Mouse (Mus musculus) heart, embryonic 16.5 days (tissue): ENCODE results near the gene Smyd3. TPM values are rescaled to one million over a fixed set of nuclear protein-coding genes. Genes with fewer than 3 reads are reported as not detected.
A peak's percentile ranks its signal among the peaks of the same experiment; 100 is the strongest.

Experiments used
- ATAC-seq: fragments of 200-750 bp; cut with Nextera tagmentation; replicated peaks from 2 replicates; pipeline ENCODE4 v1.8.0; 2017; ENCODE audit warnings: moderate number of reproducible peaks; ENCODE audit not compliant: insufficient read depth, low FRiP score; ENCODE audit errors: extremely low read depth
- H3K27ac ChIP-seq: fragments of 300-500 bp; sonication (generic); 2 replicates; pipeline ENCODE4 v1.5.1; 2014; ENCODE audit warnings: mild to moderate bottlenecking, low read length, control low read depth, moderate library complexity
- H3K27me3 ChIP-seq: fragments of 300-500 bp; sonication (generic); 2 replicates; pipeline ENCODE4 v1.6.1; 2014; ENCODE audit warnings: low read length, mixed read lengths; ENCODE audit not compliant: control insufficient read depth, insufficient read depth
- H3K36me3 ChIP-seq: fragments of 300-500 bp; sonication (generic); 2 replicates; pipeline ENCODE4 v1.6.1; 2014; ENCODE audit not compliant: control insufficient read depth, insufficient read depth
- H3K4me1 ChIP-seq: fragments of 300-500 bp; sonication (generic); 2 replicates; pipeline ENCODE4 v1.6.1; 2014; ENCODE audit warnings: low read length, mixed read lengths; ENCODE audit not compliant: control insufficient read depth, insufficient read depth
- H3K4me2 ChIP-seq: fragments of 300-500 bp; sonication (generic); 2 replicates; pipeline ENCODE4 v1.6.1; 2014; ENCODE audit warnings: low read depth, mild to moderate bottlenecking, control low read depth, low read length
- H3K4me3 ChIP-seq: fragments of 300-500 bp; sonication (generic); 2 replicates; pipeline ENCODE4 v1.5.1; 2014; ENCODE audit warnings: mild to moderate bottlenecking, control low read depth, low read length
- H3K9ac ChIP-seq: fragments of 300-500 bp; sonication (generic); 2 replicates; pipeline ENCODE4 v1.6.1; 2014; ENCODE audit warnings: low read length, control low read depth
- H3K9me3 ChIP-seq: fragments of 300-500 bp; sonication (generic); replicated peaks from 2 replicates; pipeline ENCODE4 v1.6.1; 2016; ENCODE audit warnings: low read length; ENCODE audit not compliant: control insufficient read depth
- WGBS: fragments of 180-500 bp; shearing (Covaris S2); extraction: QIAGEN DNeasy Blood & Tissue Kit; methylation state at CpG from one replicate; pipeline ENCODE4 v1.1.7; 2014; 5-methylcytosine and 5-hydroxymethylcytosine counted together
- polyA plus RNA-seq: library from polyadenylated mRNA; unstranded; fragments of >200 nt; fragmentation: Nextera tagmentation; extraction: Ambion mirVana; gene quantifications from 2 replicates; pipeline ENCODE4 v1.2.1, GENCODE M21; 2015

The Smyd3 gene
- polyA plus RNA-seq, 1 experiment from 2014 or later = 13.3 TPM

DNA sequence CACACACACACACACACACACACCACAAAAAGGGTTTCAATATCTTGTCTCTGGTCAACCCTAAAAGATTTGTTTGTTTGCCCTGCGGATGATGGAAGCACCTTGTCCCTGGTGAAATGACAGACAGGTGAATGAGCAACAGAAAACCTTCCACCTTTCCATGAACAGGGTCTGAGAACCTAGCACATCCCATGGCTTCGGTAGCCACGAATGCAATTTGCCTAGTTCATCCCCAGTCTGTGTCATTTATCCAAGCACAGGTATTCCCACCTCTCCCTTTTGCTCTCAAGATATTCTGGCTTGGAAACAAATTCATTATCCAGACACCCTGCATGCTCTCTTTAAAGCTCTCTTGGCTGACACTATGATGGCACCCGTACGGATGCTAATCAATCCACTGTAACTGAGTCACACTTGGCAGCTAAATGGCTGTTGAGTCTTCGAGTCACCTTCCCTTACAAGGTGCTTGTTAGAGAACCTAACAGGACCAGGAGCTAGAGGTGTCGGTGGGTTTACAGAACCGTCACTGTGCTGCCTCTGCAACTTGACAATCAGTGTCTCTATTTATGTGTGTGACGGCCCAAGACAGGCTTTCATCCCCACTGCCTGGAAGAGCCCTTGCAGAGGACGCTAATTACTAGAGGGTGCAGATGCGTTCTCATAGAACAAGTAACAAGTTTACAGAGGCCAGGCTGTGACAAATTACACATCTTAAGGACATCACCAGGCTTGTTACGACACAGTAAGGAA, 309.8 kb downstream of the Smyd3 start:
- ATAC-seq = no peak
- Histone ChIP-seq H3K27ac (no peak overlapping the region), H3K9ac (no peak overlapping the region), H3K4me1 (no peaks in the 10 kb centered on the region), H3K27me3 (no peaks in the 10 kb centered on the region), H3K4me3 (no peak overlapping the region), H3K4me2 (no peak overlapping the region), H3K9me3 (no peaks in the 10 kb centered on the region), H3K36me3 (no peaks in the 10 kb centered on the region)
- WGBS = 76% methylated on average over 12 of the region's 12 CpGs

DNA sequence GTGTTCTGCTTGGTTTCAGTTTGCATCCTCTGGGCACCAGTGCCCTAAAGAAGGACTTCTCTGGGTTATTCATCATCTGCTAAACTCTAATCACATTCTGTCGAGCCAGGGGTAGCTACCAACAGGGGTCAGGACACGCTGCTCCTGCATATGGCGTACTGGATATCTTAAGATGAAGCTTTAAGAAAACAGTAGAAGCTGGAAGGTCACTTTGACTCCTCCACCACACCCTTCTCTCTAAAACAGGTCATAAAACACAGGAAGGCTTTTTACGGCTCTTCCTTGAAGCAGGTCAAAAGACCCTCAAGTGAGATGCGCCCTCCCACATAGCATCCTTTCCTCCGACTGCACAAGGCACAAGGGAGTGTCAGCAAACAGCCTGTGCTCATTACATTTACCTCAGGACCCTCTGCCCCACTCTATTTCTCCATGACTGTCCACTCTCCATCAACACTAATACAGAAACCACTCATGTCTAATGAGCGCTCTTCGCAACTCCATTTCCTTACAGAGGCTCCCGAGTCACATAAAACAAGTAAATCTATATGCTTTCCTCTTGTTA, 310.6 kb downstream of the Smyd3 start:
- Histone ChIP-seq H3K36me3 (no peaks in the 10 kb centered on the region), H3K4me2 (no peak overlapping the region), H3K27me3 (no peaks in the 10 kb centered on the region), H3K27ac (no peak overlapping the region), H3K4me1 (no peaks in the 10 kb centered on the region), H3K4me3 (no peak overlapping the region), H3K9me3 (no peaks in the 10 kb centered on the region), H3K9ac (no peak overlapping the region)
- 68% methylated on average over 9 of the region's 9 CpGs for WGBS
- no peak for ATAC-seq

- H3K36me3 ChIP-seq = no peaks in the 10 kb centered on the region
- no peak overlapping the region for H3K4me3 ChIP-seq
- no peak overlapping the region for H3K9ac ChIP-seq
- H3K4me1 ChIP-seq = peaks cover 11% of the 10 kb centered on the region
- H3K27ac ChIP-seq = peak overlapping the region; percentile 11; the same call in 1 of the 2 replicates
- H3K27me3 ChIP-seq = no peaks in the 10 kb centered on the region
- H3K4me2 ChIP-seq = no peak overlapping the region
- no peak for ATAC-seq
- no peaks in the 10 kb centered on the region for H3K9me3 ChIP-seq
- 89% methylated on average over 9 of the region's 9 CpGs for WGBS
Measured at GRCm38 (mm10) chr1:179198517-179199200, 319.2 kb downstream of the Smyd3 start.

DNA sequence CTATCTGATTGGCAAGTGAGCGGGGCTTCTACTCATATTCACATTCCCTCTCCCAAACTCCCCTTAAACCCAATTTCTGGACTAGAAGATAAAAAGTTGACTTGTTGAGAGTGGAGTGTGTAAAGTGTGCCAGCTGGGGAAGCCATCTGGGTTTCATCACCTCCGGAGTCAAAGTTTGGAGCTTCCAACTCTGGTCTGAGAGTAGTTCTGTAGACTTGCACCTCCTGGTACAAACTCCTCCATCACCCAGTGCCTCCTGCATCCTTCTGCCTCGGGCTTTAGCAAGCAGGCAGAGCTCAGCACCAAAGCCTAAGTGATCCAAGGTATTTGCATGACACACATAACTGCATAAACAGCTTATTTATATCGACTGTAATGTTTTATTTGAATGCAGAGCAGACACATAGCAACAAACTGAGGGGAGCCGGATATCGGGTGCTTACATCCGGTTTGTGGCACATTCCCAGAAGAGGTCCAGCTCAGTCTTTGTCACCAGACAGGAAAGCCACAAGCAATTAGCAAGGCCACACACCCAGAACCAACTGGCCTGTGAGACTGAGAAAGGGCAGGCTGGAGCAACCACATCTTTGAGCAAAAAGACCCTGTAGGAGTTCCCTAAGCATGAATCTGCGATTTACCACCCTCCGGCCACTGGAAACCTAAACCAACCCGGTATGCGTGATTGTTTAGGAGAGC, 319.9 kb downstream of the Smyd3 start:
- 61% methylated on average over 11 of the region's 11 CpGs for WGBS

GRCm38 (mm10) chr1:179197156-179197555, 320.7 kb downstream of the Smyd3 start:
- Histone ChIP-seq H3K9ac (no peak overlapping the region), H3K36me3 (no peaks in the 10 kb centered on the region), H3K9me3 (no peaks in the 10 kb centered on the region), H3K4me1 (peaks cover 11% of the 10 kb centered on the region), H3K4me2 (no peak overlapping the region), H3K27ac (no peak overlapping the region), H3K4me3 (no peak overlapping the region), H3K27me3 (no peaks in the 10 kb centered on the region)
- no peak for ATAC-seq
- WGBS = 73% methylated on average over 4 of the region's 4 CpGs

More for the DNA sequence above, 319.9 kb downstream of the Smyd3 start:
- H3K27ac ChIP-seq = peak overlapping the region; percentile 11; the same call in 1 of the 2 replicates
- peak; percentile 32; the same call in 1 of the 2 replicates for ATAC-seq
- no peaks in the 10 kb centered on the region for H3K27me3 ChIP-seq
- peaks cover 11% of the 10 kb centered on the region for H3K4me1 ChIP-seq
- H3K9ac ChIP-seq = no peak overlapping the region
- no peak overlapping the region for H3K4me2 ChIP-seq
- no peak overlapping the region for H3K4me3 ChIP-seq
- no peaks in the 10 kb centered on the region for H3K9me3 ChIP-seq
- no peaks in the 10 kb centered on the region for H3K36me3 ChIP-seq

- H3K27ac ChIP-seq = no peak overlapping the region
- no peaks in the 10 kb centered on the region for H3K27me3 ChIP-seq
- peaks cover 11% of the 10 kb centered on the region for H3K4me1 ChIP-seq
- no peak overlapping the region for H3K4me3 ChIP-seq
- no peaks in the 10 kb centered on the region for H3K36me3 ChIP-seq
- H3K4me2 ChIP-seq = no peak overlapping the region
- H3K9ac ChIP-seq = no peak overlapping the region
- H3K9me3 ChIP-seq = no peaks in the 10 kb centered on the region
- ATAC-seq = no peak
Measured at GRCm38 (mm10) chr1:179196422-179196821, 321.4 kb downstream of the Smyd3 start.

DNA sequence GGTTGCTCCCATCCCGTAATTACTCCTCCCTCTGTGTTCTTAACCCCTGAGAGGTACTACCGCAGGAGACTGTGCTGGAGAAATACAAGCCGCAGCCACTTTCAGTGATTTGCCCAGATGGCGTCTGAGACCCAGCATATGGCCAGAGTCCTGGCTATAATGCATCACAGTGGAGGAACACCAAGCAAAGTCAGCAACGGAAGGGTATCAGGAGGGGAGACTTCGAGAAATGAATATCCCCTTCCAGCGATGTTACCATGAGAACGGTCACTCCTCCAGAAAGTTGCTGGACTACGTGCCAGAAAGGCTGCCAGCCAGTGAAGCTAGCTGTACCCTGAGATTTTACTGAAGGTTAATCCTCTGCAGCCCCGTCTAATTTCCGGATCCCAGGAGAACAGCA, 325.1 kb downstream of the Smyd3 start:
- Histone ChIP-seq H3K4me2 (no peak overlapping the region), H3K27ac (no peak overlapping the region), H3K36me3 (no peaks in the 10 kb centered on the region), H3K27me3 (no peaks in the 10 kb centered on the region), H3K4me1 (peaks cover 9% of the 10 kb centered on the region), H3K9ac (no peak overlapping the region), H3K4me3 (no peak overlapping the region), H3K9me3 (no peaks in the 10 kb centered on the region)
- no peak for ATAC-seq
- 87% methylated on average over 11 of the region's 11 CpGs for WGBS

GRCm38 (mm10) chr1:179190837-179191236, 327.0 kb downstream of the Smyd3 start:
- no peak for ATAC-seq

More at GRCm38 (mm10) chr1:179190837-179191236, 327.0 kb downstream of the Smyd3 start:
- H3K9ac ChIP-seq = no peak overlapping the region
- no peaks in the 10 kb centered on the region for H3K36me3 ChIP-seq
- WGBS = 41% methylated on average over 2 of the region's 2 CpGs
- H3K4me3 ChIP-seq = no peak overlapping the region
- no peaks in the 10 kb centered on the region for H3K9me3 ChIP-seq
- H3K4me1 ChIP-seq = peaks cover 7% of the 10 kb centered on the region
- H3K4me2 ChIP-seq = no peak overlapping the region
- no peak overlapping the region for H3K27ac ChIP-seq
- no peaks in the 10 kb centered on the region for H3K27me3 ChIP-seq
